Mouse (Mus musculus) heart, embryonic 13.5 days (tissue): ENCODE results near the gene Fam228a. TPM values are rescaled to one million over a fixed set of nuclear protein-coding genes. Genes with fewer than 3 reads are reported as not detected.
"Not testable (repeated sequence)": the region's sequence is repeated elsewhere in the genome, so short reads cannot be mapped to it uniquely, and the experiment has no call there.

ENCODE experiments used
- ATAC-seq: fragments of 200-750 bp; cut with Nextera tagmentation; 2 replicates; pipeline ENCODE4 v1.8.0; 2017; ENCODE audit warnings: moderate TSS enrichment; ENCODE audit not compliant: insufficient number of reproducible peaks, low FRiP score, low TSS enrichment; ENCODE audit errors: extremely low read depth
- H3K27ac ChIP-seq: fragments of 300-500 bp; sonication (generic); replicated peaks from 2 replicates; pipeline ENCODE4 v1.5.1; 2015; ENCODE audit warnings: moderate library complexity, mild to moderate bottlenecking, inconsistent platforms
- H3K27me3 ChIP-seq: fragments of 300-500 bp; sonication (generic); replicated peaks from 2 replicates; pipeline ENCODE4 v1.6.1; 2015; ENCODE audit warnings: mild to moderate bottlenecking, inconsistent platforms
- H3K36me3 ChIP-seq: fragments of 300-500 bp; sonication (generic); 2 replicates; pipeline ENCODE4 v1.6.1; 2015; ENCODE audit warnings: mild to moderate bottlenecking, inconsistent platforms
- H3K4me1 ChIP-seq: fragments of 300-500 bp; sonication (generic); 2 replicates; pipeline ENCODE4 v1.6.1; 2015; ENCODE audit warnings: inconsistent platforms
- H3K4me2 ChIP-seq: fragments of 300-500 bp; sonication (generic); 2 replicates; pipeline ENCODE4 v1.6.1; 2015; ENCODE audit warnings: inconsistent platforms, mild to moderate bottlenecking, moderate library complexity
- H3K4me3 ChIP-seq: fragments of 300-500 bp; sonication (generic); 2 replicates; pipeline ENCODE4 v1.5.1; 2015; ENCODE audit warnings: moderate library complexity, mild to moderate bottlenecking, inconsistent platforms
- H3K9ac ChIP-seq: fragments of 300-500 bp; sonication (generic); 2 replicates; pipeline ENCODE4 v1.6.1; 2015; ENCODE audit warnings: inconsistent platforms, mild to moderate bottlenecking, moderate library complexity
- H3K9me3 ChIP-seq: fragments of 300-500 bp; sonication (generic); 2 replicates; pipeline ENCODE4 v1.6.1; 2016; ENCODE audit warnings: inconsistent platforms
- WGBS: fragments of 180-500 bp; shearing (Covaris S2); methylation state at CpG from one replicate; pipeline ENCODE4 v1.1.7; 2015; ENCODE audit warnings: mixed read lengths; 5-methylcytosine and 5-hydroxymethylcytosine counted together
- polyA plus RNA-seq: library from polyadenylated mRNA; unstranded; fragments of >200 nt; fragmentation: Nextera tagmentation; extraction: Ambion mirVana; gene quantifications from 2 replicates; pipeline ENCODE4 v1.2.1, GENCODE M21; 2015

Fam228a gene
- polyA plus RNA-seq, 1 experiment from 2014 or later, result 0.13 TPM

DNA sequence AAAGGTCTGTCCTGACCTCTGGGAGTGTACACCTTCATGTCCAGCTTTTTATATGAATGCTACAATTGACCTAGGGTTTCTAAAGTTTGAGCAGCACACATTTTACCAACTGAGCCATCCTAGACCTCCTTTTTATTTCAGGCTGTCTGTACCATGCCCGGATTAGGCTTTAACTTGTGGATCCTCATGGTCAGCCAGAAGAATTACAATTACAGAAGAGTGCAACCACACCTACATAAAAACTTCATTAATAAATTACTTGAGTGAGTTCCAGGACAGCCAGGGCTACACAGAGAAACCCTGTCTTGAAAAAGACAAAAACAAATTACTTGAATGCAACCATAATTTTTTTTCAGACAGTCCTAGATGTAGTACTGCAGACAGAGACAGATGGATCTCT, 18.8 kb upstream of the Fam228a start:
- 66% methylated on average over 1 of the region's 1 CpGs for WGBS
- Histone ChIP-seq H3K4me2 (no peak overlapping the region), H3K27ac (no peak overlapping the region), H3K9ac (no peak overlapping the region), H3K4me3 (no peak overlapping the region), H3K4me1 (no peaks in the 10 kb centered on the region), H3K9me3 (no peaks in the 10 kb centered on the region), H3K27me3 (no peaks in the 10 kb centered on the region), H3K36me3 (no peaks in the 10 kb centered on the region)
- no peak for ATAC-seq

GRCm38 (mm10) chr12:4754451-4754850, 16.2 kb upstream of the Fam228a start:
- H3K4me1 ChIP-seq, ATAC-seq, H3K4me3 ChIP-seq, H3K4me2 ChIP-seq, H3K36me3 ChIP-seq, H3K27me3 ChIP-seq, H3K9ac ChIP-seq, H3K9me3 ChIP-seq, H3K27ac ChIP-seq: not testable (repeated sequence)
- 85% methylated on average over 4 of the region's 4 CpGs for WGBS

DNA sequence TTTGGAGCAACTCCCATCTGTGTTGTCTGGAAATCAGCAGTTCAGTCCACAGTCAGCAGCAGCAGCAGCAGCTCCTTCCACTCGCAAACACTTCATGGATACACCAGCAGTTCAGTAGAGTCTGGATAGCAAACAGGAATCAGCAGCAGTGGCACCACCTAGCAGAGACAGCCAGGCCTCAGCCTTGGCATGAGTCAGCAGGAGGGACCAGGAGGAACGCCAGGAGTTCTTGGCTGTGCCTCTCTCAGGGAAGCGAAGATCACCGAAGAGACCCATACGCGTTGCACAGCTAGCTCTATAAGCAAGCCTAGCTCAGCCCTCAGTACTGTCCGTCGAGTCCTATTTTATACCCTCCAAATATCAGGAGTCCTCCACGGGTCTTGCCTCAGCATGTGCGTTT, 6.3 kb upstream of the Fam228a start:
- H3K27me3 ChIP-seq, result no peaks in the 10 kb centered on the region
- H3K9me3 ChIP-seq, result no peaks in the 10 kb centered on the region
- no peak overlapping the region for H3K4me3 ChIP-seq
- WGBS, result 81% methylated on average over 10 of the region's 10 CpGs
- H3K4me1 ChIP-seq, result no peaks in the 10 kb centered on the region
- no peak overlapping the region for H3K4me2 ChIP-seq
- no peak overlapping the region for H3K9ac ChIP-seq
- no peaks in the 10 kb centered on the region for H3K36me3 ChIP-seq
- no peak overlapping the region for H3K27ac ChIP-seq
- no peak for ATAC-seq

- ATAC-seq, result no peak
- no peaks in the 10 kb centered on the region for H3K9me3 ChIP-seq
- no peak overlapping the region for H3K4me2 ChIP-seq
- no peaks in the 10 kb centered on the region for H3K36me3 ChIP-seq
- H3K27me3 ChIP-seq, result no peaks in the 10 kb centered on the region
- H3K4me3 ChIP-seq, result no peak overlapping the region
- H3K27ac ChIP-seq, result no peak overlapping the region
- no peak overlapping the region for H3K9ac ChIP-seq
- H3K4me1 ChIP-seq, result no peaks in the 10 kb centered on the region
- 75% methylated on average over 3 of the region's 3 CpGs for WGBS
Observed at GRCm38 (mm10) chr12:4742183-4742582, 4.0 kb upstream of the Fam228a start.

DNA sequence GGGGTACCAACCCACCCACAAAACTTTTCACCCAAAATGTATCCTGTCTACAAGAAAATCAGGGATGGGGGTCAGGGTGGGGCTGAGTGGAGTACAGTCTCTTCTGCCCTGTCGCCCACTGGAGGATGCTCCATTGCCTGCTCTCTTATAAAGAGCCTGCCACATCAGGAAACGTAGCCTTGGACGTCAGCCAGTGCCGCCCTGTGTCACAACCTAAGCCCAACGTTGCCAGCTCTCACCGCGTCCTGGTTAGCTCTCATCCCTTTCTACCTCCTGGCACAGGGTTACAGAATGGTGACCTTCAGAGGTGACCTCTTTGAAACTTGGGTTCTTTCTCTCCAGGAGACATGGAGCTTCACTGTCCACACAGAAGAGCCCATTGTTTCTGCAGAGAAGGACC, 2.6 kb upstream of the Fam228a start:
- Histone ChIP-seq H3K4me1 (no peaks in the 10 kb centered on the region), H3K27ac (no peak overlapping the region), H3K9me3 (no peaks in the 10 kb centered on the region), H3K4me3 (no peak overlapping the region), H3K36me3 (no peaks in the 10 kb centered on the region), H3K4me2 (no peak overlapping the region), H3K9ac (no peak overlapping the region), H3K27me3 (no peaks in the 10 kb centered on the region)
- 70% methylated on average over 7 of the region's 7 CpGs for WGBS
- no peak for ATAC-seq

DNA sequence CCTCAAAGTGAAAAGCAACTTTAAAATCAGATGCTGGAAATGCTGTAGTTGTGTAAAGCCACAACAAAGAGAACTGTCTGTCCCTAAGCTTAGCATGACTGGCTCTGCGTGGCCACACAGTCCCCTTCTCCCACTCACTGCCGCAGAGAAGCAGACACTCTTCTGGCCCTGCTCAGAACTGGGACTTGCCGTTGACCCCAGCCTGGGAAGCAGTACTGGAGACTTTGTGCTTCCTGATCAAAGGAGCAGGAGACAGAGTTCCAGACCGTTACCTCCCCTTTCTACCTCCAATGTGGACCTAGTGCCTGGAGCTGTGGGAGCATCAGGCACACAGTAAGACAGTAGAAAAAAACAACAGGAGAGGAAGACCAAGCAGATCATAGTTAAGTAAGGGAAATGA, 5.9 kb downstream of the Fam228a start:
- Histone ChIP-seq H3K9ac (no peak overlapping the region), H3K4me1 (no peaks in the 10 kb centered on the region), H3K9me3 (no peaks in the 10 kb centered on the region), H3K27ac (no peak overlapping the region), H3K27me3 (no peaks in the 10 kb centered on the region), H3K4me2 (no peak overlapping the region), H3K36me3 (no peaks in the 10 kb centered on the region), H3K4me3 (no peak overlapping the region)
- ATAC-seq, result no peak
- WGBS, result 58% methylated on average over 4 of the region's 4 CpGs

GRCm38 (mm10) chr12:4731629-4732028, 6.6 kb downstream of the Fam228a start:
- no peak overlapping the region for H3K4me2 ChIP-seq
- no peaks in the 10 kb centered on the region for H3K4me1 ChIP-seq
- ATAC-seq, result no peak
- no peaks in the 10 kb centered on the region for H3K27me3 ChIP-seq
- no peak overlapping the region for H3K9ac ChIP-seq
- no peaks in the 10 kb centered on the region for H3K9me3 ChIP-seq
- H3K36me3 ChIP-seq, result no peaks in the 10 kb centered on the region
- H3K4me3 ChIP-seq, result no peak overlapping the region
- WGBS, result 70% methylated on average over 4 of the region's 4 CpGs
- no peak overlapping the region for H3K27ac ChIP-seq

DNA sequence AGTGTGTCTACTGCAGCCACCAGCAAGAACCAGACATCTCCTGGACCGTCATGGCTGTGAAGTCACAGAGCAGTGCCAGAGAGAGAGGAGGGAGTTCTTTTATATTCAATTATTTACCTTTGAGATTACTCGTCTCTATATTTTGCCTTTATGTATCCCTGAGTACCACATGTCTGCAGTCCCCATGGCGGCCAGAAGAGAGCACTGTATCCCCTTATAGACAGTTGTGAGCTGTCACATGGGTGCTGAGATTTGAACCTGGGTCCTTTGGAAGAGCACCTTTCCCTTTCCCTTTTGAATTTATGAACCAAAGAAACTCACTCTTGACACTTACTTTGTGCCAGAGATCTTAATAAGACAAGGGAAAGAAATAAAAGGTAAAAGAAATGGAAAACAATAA, 9.1 kb downstream of the Fam228a start:
- no peaks in the 10 kb centered on the region for H3K4me1 ChIP-seq
- H3K9me3 ChIP-seq, result no peaks in the 10 kb centered on the region
- H3K4me3 ChIP-seq, result no peak overlapping the region
- no peak overlapping the region for H3K4me2 ChIP-seq
- no peak overlapping the region for H3K27ac ChIP-seq
- H3K36me3 ChIP-seq, result no peaks in the 10 kb centered on the region
- 84% methylated on average over 3 of the region's 3 CpGs for WGBS
- no peak overlapping the region for H3K9ac ChIP-seq
- no peak for ATAC-seq
- no peaks in the 10 kb centered on the region for H3K27me3 ChIP-seq

DNA sequence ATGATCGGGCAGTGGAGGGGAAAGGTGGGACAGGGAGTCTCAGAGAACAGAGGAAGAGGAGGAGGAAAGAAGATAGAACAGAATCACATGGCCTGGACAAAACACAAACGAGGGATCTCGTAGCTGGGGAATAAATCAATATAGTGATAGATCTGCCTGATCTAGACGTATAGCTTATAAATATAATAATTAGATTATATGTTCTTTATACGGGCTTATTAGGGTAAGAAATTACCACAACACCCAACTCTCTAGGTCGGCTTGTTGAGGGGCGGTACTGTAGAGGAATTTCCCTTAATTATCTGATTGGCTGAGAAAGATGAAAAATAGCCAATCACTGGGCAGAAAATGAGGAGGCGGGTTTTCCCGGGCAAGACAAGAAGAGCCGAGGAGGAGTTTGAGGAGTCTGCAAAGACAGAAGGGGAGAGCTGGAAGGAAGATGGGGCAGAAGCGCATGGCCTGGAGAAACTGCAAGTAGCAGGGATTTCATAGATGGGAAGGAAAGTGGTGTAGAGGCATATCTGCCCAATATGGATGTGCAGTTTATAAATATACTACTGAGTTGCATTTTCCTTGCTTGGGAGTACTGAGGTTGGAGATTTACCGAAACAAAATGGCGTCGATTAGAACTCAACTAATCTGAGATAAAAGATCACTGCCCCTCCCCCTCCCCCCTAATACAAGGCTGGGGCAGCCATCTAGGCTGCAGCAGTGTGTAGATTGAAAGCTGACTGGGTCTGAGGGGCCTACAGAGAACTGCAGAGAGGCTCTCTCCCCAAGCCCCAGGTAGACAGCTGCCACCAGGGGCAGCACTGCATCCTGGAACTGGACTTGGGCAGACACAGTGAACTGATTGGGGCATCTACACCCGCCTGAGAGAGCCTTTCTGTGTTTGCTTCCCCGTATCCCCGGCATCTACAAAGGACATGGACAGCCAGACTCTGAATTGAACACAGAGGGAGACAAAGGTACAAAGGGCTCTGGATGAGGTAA, 18.2 kb downstream of the Fam228a start:
- Histone ChIP-seq H3K9ac (no peak overlapping the region), H3K27me3 (no peaks in the 10 kb centered on the region), H3K4me2 (peak overlapping the region; percentile 30; the same call in 1 of the 2 replicates), H3K4me1 (peaks cover 25% of the 10 kb centered on the region), H3K4me3 (no peak overlapping the region), H3K27ac (no peak overlapping the region), H3K36me3 (no peaks in the 10 kb centered on the region), H3K9me3 (no peaks in the 10 kb centered on the region)
- WGBS, result 65% methylated on average over 17 of the region's 17 CpGs
- no peak for ATAC-seq

- no peak overlapping the region for H3K27ac ChIP-seq
- ATAC-seq, result no peak
- H3K4me3 ChIP-seq, result no peak overlapping the region
- 0 out of 2 replicates have a peak overlapping the region, but pooled peaks have one; percentile 14 for H3K9ac ChIP-seq
- 30% methylated on average over 13 of the region's 13 CpGs for WGBS
- H3K9me3 ChIP-seq, result no peaks in the 10 kb centered on the region
- H3K4me2 ChIP-seq, result peak overlapping the region; percentile 30; the same call in 1 of the 2 replicates
- peaks cover 32% of the 10 kb centered on the region for H3K4me1 ChIP-seq
- no peaks in the 10 kb centered on the region for H3K36me3 ChIP-seq
- no peaks in the 10 kb centered on the region for H3K27me3 ChIP-seq
Observed at GRCm38 (mm10) chr12:4719066-4719761, 19.0 kb downstream of the Fam228a start.

- peak overlapping the region; percentile 37 for H3K4me2 ChIP-seq
- peaks cover 13% of the 10 kb centered on the region for H3K36me3 ChIP-seq
- WGBS, result 9% methylated on average over 7 of the region's 7 CpGs
- H3K4me3 ChIP-seq, result no peak overlapping the region
- no peaks in the 10 kb centered on the region for H3K27me3 ChIP-seq
- peaks cover 44% of the 10 kb centered on the region for H3K4me1 ChIP-seq
- 0 out of 2 replicates have a peak, but pooled peaks have one; percentile 52 for ATAC-seq
- no peaks in the 10 kb centered on the region for H3K9me3 ChIP-seq
- H3K9ac ChIP-seq, result peak overlapping the region; percentile 15; the same call in 1 of the 2 replicates
- H3K27ac ChIP-seq, result no peak overlapping the region
Observed at GRCm38 (mm10) chr12:4717417-4717816, 20.8 kb downstream of the Fam228a start.
